Mouse (Mus musculus) kidney, postnatal 0 days (tissue): Measurements from ENCODE around the gene Retreg3. TPM values are rescaled to one million over a fixed set of nuclear protein-coding genes. Genes with fewer than 3 reads are reported as not detected.
A peak's percentile ranks its signal among the peaks of the same experiment; 100 is the strongest.

ENCODE experiments used
- ATAC-seq: fragments of 200-750 bp; cut with Nextera tagmentation; replicated peaks from 2 replicates; pipeline ENCODE4 v1.8.0; 2017; ENCODE audit warnings: low read depth, moderate number of reproducible peaks, moderate TSS enrichment, moderate library complexity; ENCODE audit not compliant: low FRiP score
- DNase-seq: peaks from one replicate; pipeline ENCODE4 v3.0.0-alpha.2; 2016; ENCODE audit warnings: low spot score
- H3K27ac ChIP-seq: fragments of 300-500 bp; sonication (generic); 2 replicates; pipeline ENCODE4 v1.5.1; 2014; ENCODE audit warnings: mild to moderate bottlenecking
- H3K27me3 ChIP-seq: fragments of 300-500 bp; sonication (generic); 2 replicates; pipeline ENCODE4 v1.6.1; 2014; ENCODE audit warnings: low read length, mixed read lengths; ENCODE audit not compliant: insufficient read depth
- H3K36me3 ChIP-seq: fragments of 300-500 bp; sonication (generic); 2 replicates; pipeline ENCODE4 v1.6.1; 2014; ENCODE audit warnings: low read length, mixed read lengths; ENCODE audit not compliant: insufficient read depth
- H3K4me1 ChIP-seq: fragments of 300-500 bp; sonication (generic); replicated peaks from 2 replicates; pipeline ENCODE4 v1.6.1; 2014; ENCODE audit warnings: antibody characterized with exemption, low read length, mixed read lengths; ENCODE audit not compliant: insufficient read depth
- H3K4me2 ChIP-seq: fragments of 300-500 bp; sonication (generic); 2 replicates; pipeline ENCODE4 v1.6.1; 2014; ENCODE audit warnings: mild to moderate bottlenecking, low read length, moderate library complexity, mixed read lengths
- H3K4me3 ChIP-seq: fragments of 300-500 bp; sonication (generic); replicated peaks from 2 replicates; pipeline ENCODE4 v1.5.1; 2014; ENCODE audit warnings: low read depth, low read length
- H3K9ac ChIP-seq: fragments of 300-500 bp; sonication (generic); 2 replicates; pipeline ENCODE4 v1.6.1; 2014; ENCODE audit warnings: low read depth, low read length
- H3K9me3 ChIP-seq: fragments of 300-500 bp; sonication (generic); replicated peaks from 2 replicates; pipeline ENCODE4 v1.6.1; 2016; ENCODE audit warnings: low read length, inconsistent platforms, mixed read lengths
- CTCF ChIP-seq: IDR thresholded peaks from 2 replicates; pipeline ENCODE4 v1.5.1; 2016; ENCODE audit warnings: antibody characterized with exemption, low read depth, mild to moderate bottlenecking, moderate library complexity
- WGBS: fragments of 180-500 bp; shearing (Covaris S2); extraction: QIAGEN DNeasy Blood & Tissue Kit; methylation state at CpG from one replicate; pipeline ENCODE4 v1.1.7; 2014; 5-methylcytosine and 5-hydroxymethylcytosine counted together
- polyA plus RNA-seq: library from polyadenylated mRNA; unstranded; fragments of >200 nt; fragmentation: Nextera tagmentation; extraction: Ambion mirVana; gene quantifications from 2 replicates; pipeline ENCODE4 v1.2.1, GENCODE M21; 2015

Retreg3 gene
- polyA plus RNA-seq: 23.2 and 23.7 TPM in 2 replicates

GRCm38 (mm10) chr11:101119761-101120544 lies at the start of gene Retreg3, which contains the start of gene Tubg1:
Gene Retreg3, minus strand, starts transcription at chr11:101119893.
Gene Tubg1, plus strand, starts transcription at chr11:101119938.
- Histone ChIP-seq H3K27ac (peak within 1 kb of the TSS; percentile 89), H3K9ac (peak within 1 kb of the TSS; percentile 90), H3K4me3 (peak within 1 kb of the TSS; percentile 81), H3K27me3 (no peaks in the 10 kb centered on the region), H3K4me2 (peak within 1 kb of the TSS; percentile 92), H3K4me1 (peaks cover 16% of the 10 kb centered on the region; the same call in 1 of the 2 replicates), H3K9me3 (no peaks in the 10 kb centered on the region), H3K36me3 (peaks cover 8% of the 10 kb centered on the region; the same call in 1 of the 2 replicates)
- ATAC-seq (peak; percentile 91), DNase-seq (peak; percentile 99)
- WGBS: under 1% methylated on average over 61 of the region's 61 CpGs
- TF ChIP-seq CTCF: no peak

- no peak for DNase-seq
- Histone ChIP-seq H3K4me2 (peak overlapping the region; percentile 75), H3K4me1 (peaks cover 41% of the 10 kb centered on the region), H3K36me3 (peaks cover 33% of the 10 kb centered on the region), H3K4me3 (peak overlapping the region; percentile 74), H3K27ac (no peak overlapping the region), H3K27me3 (no peaks in the 10 kb centered on the region), H3K9me3 (no peaks in the 10 kb centered on the region), H3K9ac (peak overlapping the region; percentile 13; the same call in 1 of the 2 replicates)
- WGBS: 54% methylated on average over 18 of the region's 18 CpGs
- no peak for TF ChIP-seq CTCF
- ATAC-seq: no peak
These were observed 48.7 kb upstream of the Retreg3 start for GRCm38 (mm10) chr11:101168301-101168980.

- ATAC-seq: no peak
- TF ChIP-seq CTCF: no peak
- no peak overlapping the region for H3K27ac ChIP-seq
- 41% methylated on average over 8 of the region's 8 CpGs for WGBS
- H3K4me1 ChIP-seq: peaks cover 40% of the 10 kb centered on the region
- peak overlapping the region; percentile 75; the same call in 1 of the 2 replicates for H3K4me2 ChIP-seq
- H3K27me3 ChIP-seq: no peaks in the 10 kb centered on the region
- peaks cover 33% of the 10 kb centered on the region for H3K36me3 ChIP-seq
- 0 out of 2 replicates have a peak overlapping the region, but pooled peaks have one; percentile 8 for H3K4me3 ChIP-seq
- no peaks in the 10 kb centered on the region for H3K9me3 ChIP-seq
- DNase-seq: no peak
- H3K9ac ChIP-seq: 0 out of 2 replicates have a peak overlapping the region, but pooled peaks have one; percentile 13
These were observed 48.2 kb upstream of the Retreg3 start for GRCm38 (mm10) chr11:101167963-101168300.

- DNase-seq (no peak), ATAC-seq (no peak)
- Histone ChIP-seq H3K27me3 (no peaks in the 10 kb centered on the region), H3K9ac (0 out of 2 replicates have a peak overlapping the region, but pooled peaks have one; percentile 13), H3K4me3 (no peak overlapping the region), H3K27ac (no peak overlapping the region), H3K4me2 (peak overlapping the region; percentile 75; the same call in 1 of the 2 replicates), H3K36me3 (peaks cover 33% of the 10 kb centered on the region), H3K4me1 (peaks cover 38% of the 10 kb centered on the region), H3K9me3 (no peaks in the 10 kb centered on the region)
- 72% methylated on average over 19 of the region's 19 CpGs for WGBS
- TF ChIP-seq CTCF: no peak
These were observed 47.7 kb upstream of the Retreg3 start for GRCm38 (mm10) chr11:101167211-101167962.

- no peaks in the 10 kb centered on the region for H3K9me3 ChIP-seq
- ATAC-seq: no peak
- no peak overlapping the region for H3K4me2 ChIP-seq
- no peak overlapping the region for H3K9ac ChIP-seq
- DNase-seq: no peak
- peaks cover 36% of the 10 kb centered on the region for H3K4me1 ChIP-seq
- H3K27me3 ChIP-seq: no peaks in the 10 kb centered on the region; the same call in 1 of the 2 replicates
- H3K27ac ChIP-seq: no peak overlapping the region
- WGBS: 83% methylated on average over 14 of the region's 14 CpGs
- TF ChIP-seq CTCF: no peak
- peaks cover 36% of the 10 kb centered on the region for H3K36me3 ChIP-seq
- no peak overlapping the region for H3K4me3 ChIP-seq
These were observed 46.7 kb upstream of the Retreg3 start for GRCm38 (mm10) chr11:101166357-101166756.
